Mouse (Mus musculus) olfactory bulb, adult 2 months (tissue): Measurements from ENCODE around the gene Trim14. TPM values are rescaled to one million over a fixed set of nuclear protein-coding genes. Genes with fewer than 3 reads are reported as not detected.

Source experiments
- H3K27ac ChIP-seq: fragments of 200-500 bp; 2 replicates; pipeline ENCODE4 v1.5.1; 2012; ENCODE audit warnings: low read depth, low read length; ENCODE audit not compliant: insufficient read depth
- H3K4me1 ChIP-seq: fragments of 200-500 bp; 2 replicates; pipeline ENCODE4 v1.6.1; 2012; ENCODE audit warnings: low read length; ENCODE audit not compliant: control insufficient read depth, insufficient read depth
- H3K4me3 ChIP-seq: fragments of 200-500 bp; 2 replicates; pipeline ENCODE4 v1.5.1; 2012; ENCODE audit warnings: mild to moderate bottlenecking, low read depth, low read length, moderate library complexity; ENCODE audit not compliant: insufficient read depth
- CTCF ChIP-seq: fragments of 200-500 bp; IDR thresholded peaks from 2 replicates; pipeline ENCODE4 v1.5.1; 2012; ENCODE audit warnings: low read depth, mild to moderate bottlenecking, low read length, moderate library complexity; ENCODE audit not compliant: insufficient read depth
- POLR2A ChIP-seq: fragments of 200-500 bp; IDR thresholded peaks from 2 replicates; pipeline ENCODE4 v1.6.1; 2012; ENCODE audit warnings: mild to moderate bottlenecking, low read depth, low read length, moderate library complexity; ENCODE audit not compliant: insufficient read depth
- WGBS: fragments of 180-500 bp; shearing (Covaris S2); methylation state at CpG from one replicate; pipeline ENCODE4 v1.1.7; 2018; 5-methylcytosine and 5-hydroxymethylcytosine counted together
- polyA plus RNA-seq: library from polyadenylated mRNA; stranded (reverse); fragments of >200 nt; gene quantifications from 2 replicates; pipeline ENCODE4 v1.2.4, GENCODE M21; 2012; ENCODE audit warnings: low replicate concordance; ENCODE audit not compliant: missing spikeins, insufficient read depth, insufficient read length

The Trim14 gene
- polyA plus RNA-seq, 1 experiment = not detected

DNA sequence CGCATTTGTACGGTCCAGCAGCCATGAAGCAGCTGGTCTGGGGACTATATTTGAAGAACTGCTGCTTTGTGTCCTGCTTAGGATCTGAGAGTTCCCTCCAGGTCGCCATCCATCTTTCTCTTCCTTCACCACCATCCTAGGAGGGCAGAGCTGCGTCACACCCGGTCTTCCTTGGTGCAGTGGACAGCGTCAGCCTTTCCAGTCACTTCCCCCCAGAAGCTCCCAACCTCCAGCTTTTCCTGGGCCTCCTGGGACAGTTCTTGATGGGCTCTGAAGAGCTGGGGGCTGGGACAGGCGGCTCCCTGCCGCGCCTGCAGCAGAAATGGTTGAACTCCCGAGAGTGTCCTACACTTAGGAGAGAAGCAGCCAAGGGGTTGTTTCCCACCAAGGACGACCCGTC is 38.9 kb upstream of the Trim14 start:
- H3K4me3 ChIP-seq = no peak overlapping the region
- TF ChIP-seq POLR2A (no peak), CTCF (no peak)
- no peaks in the 10 kb centered on the region for H3K4me1 ChIP-seq
- H3K27ac ChIP-seq = no peak overlapping the region
- WGBS = 85% methylated on average over 12 of the region's 12 CpGs

GRCm38 (mm10) chr4:46574024-46574753 is 38.2 kb upstream of the Trim14 start:
- WGBS = 77% methylated on average over 9 of the region's 9 CpGs
- H3K27ac ChIP-seq = no peak overlapping the region
- H3K4me1 ChIP-seq = peaks cover 4% of the 10 kb centered on the region; the same call in 1 of the 2 replicates
- no peak for TF ChIP-seq CTCF
- no peak for TF ChIP-seq POLR2A
- no peak overlapping the region for H3K4me3 ChIP-seq

- TF ChIP-seq POLR2A (no peak), CTCF (no peak)
- Histone ChIP-seq H3K27ac (no peak overlapping the region), H3K4me3 (no peak overlapping the region), H3K4me1 (peaks cover 4% of the 10 kb centered on the region; the same call in 1 of the 2 replicates)
- 91% methylated on average over 4 of the region's 4 CpGs for WGBS
Observed at GRCm38 (mm10) chr4:46572616-46573015, 36.7 kb upstream of the Trim14 start.

DNA sequence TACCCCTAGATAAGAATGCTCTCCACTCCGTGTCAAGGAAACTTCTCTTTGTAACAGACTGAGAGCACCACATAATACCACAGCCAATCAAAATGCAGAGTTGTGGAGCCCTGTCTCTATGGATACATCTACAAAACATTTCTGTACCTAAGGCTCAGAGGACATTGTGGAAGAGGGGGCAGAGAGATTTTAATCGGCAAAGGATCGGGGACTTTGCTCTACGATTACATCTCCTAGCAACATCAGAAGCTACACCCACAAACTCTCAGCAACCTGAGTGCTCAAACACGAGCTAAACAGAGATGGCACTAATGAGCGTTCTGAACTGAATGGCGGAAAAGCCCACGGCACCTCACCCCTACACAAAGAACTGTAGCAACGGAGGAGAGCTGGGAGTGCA is 35.8 kb upstream of the Trim14 start:
- Histone ChIP-seq H3K4me1 (peaks cover 4% of the 10 kb centered on the region; the same call in 1 of the 2 replicates), H3K4me3 (no peak overlapping the region), H3K27ac (no peak overlapping the region)
- 76% methylated on average over 9 of the region's 9 CpGs for WGBS
- TF ChIP-seq CTCF = no peak
- TF ChIP-seq POLR2A = no peak

- Histone ChIP-seq H3K27ac (no peak overlapping the region), H3K4me1 (peaks cover 4% of the 10 kb centered on the region; the same call in 1 of the 2 replicates), H3K4me3 (no peak overlapping the region)
- TF ChIP-seq CTCF (no peak), POLR2A (no peak)
- WGBS = 46% methylated on average over 5 of the region's 5 CpGs
Observed at GRCm38 (mm10) chr4:46569671-46570070, 33.7 kb upstream of the Trim14 start.

GRCm38 (mm10) chr4:46568169-46568568 is 32.2 kb upstream of the Trim14 start:
- Histone ChIP-seq H3K4me1 (peaks cover 4% of the 10 kb centered on the region; the same call in 1 of the 2 replicates), H3K27ac (no peak overlapping the region), H3K4me3 (no peak overlapping the region)
- WGBS = 92% methylated on average over 8 of the region's 8 CpGs
- TF ChIP-seq POLR2A (no peak), CTCF (no peak)

- WGBS = 59% methylated on average over 8 of the region's 8 CpGs
- Histone ChIP-seq H3K4me1 (peaks cover 4% of the 10 kb centered on the region; the same call in 1 of the 2 replicates), H3K4me3 (no peak overlapping the region), H3K27ac (no peak overlapping the region)
- TF ChIP-seq POLR2A (no peak), CTCF (no peak)
Observed at GRCm38 (mm10) chr4:46566931-46567671, 31.2 kb upstream of the Trim14 start.

DNA sequence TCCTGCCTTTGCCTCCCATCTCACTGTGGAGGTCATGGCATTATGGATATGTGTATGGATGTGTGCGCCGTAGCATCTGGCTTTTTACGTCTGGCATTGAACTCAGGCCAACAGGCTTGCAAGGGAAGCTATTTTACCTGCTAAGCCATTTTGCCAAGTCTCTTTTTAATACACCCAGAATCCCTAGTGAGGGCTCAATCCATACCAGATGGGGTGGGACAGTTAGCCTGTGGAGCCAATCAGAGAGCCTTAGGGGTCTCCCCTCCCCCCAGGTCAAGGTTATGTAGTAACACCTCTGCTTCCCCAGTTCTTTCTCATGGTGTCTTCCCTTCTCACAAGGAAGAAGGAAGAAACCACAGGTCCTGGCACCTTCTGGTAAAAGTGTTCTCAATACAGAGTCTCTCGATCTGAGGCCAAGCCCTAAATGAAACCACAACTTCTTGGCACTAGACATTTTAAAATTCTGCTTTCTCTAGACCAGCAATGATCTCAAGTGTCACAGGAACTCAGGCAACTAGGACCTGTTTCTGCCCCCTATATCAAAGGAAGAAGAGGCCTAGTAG is 29.5 kb upstream of the Trim14 start:
- 96% methylated on average over 4 of the region's 4 CpGs for WGBS
- Histone ChIP-seq H3K4me1 (peaks cover 4% of the 10 kb centered on the region; the same call in 1 of the 2 replicates), H3K4me3 (no peak overlapping the region), H3K27ac (no peak overlapping the region)
- no peak for TF ChIP-seq POLR2A
- no peak for TF ChIP-seq CTCF

DNA sequence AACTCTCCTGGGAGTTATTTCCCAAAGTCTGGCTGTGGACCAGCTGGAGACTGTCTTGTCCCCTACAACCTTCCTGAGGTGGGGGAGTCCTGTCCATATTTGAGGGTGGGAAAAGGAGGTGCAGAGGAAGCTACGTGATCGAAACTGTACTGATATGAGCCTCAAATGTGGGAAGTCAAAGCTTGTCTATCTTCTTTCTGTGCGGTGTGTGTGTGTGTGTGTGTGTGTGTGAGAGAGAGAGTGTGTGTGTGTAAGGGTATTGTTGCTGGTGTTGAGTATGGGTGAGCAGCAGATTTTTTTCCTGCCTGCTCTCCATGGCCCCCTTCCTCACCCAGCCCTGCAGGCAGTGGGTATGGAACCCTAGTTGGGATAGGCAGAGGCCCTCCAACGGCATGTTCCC is 28.3 kb upstream of the Trim14 start:
- Histone ChIP-seq H3K27ac (no peak overlapping the region), H3K4me1 (no peaks in the 10 kb centered on the region), H3K4me3 (no peak overlapping the region)
- no peak for TF ChIP-seq CTCF
- TF ChIP-seq POLR2A = no peak
- 95% methylated on average over 4 of the region's 4 CpGs for WGBS
